Mouse (Mus musculus): ENCODE results near the gene Nup93.

Nup93 gene

GRCm38 (mm10) chr8:94270309-94270708 lies 55.9 kb downstream of the Nup93 start:
- no peak for DNase-seq

DNA sequence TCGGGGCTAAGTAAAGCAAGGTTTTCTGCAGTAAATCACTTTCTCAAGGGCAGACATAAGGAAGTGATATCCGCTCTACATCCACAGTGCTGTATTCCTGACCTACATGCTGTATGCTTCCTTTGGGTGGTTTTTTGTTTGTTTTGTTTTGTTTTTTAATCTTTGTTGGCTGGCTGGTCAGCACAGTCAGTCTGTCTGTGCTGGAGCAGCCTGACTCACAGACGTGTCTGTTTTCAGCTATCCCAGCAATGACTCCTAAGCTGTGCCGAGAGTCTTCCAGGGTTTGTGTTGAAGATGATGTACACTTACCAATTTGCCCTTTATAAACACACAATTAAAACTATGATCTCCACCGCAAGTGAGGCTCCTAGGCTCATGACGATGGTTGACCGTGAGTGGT lies 56.7 kb downstream of the Nup93 start:
- no peak for DNase-seq

- no peak for DNase-seq
Measured at GRCm38 (mm10) chr8:94272612-94273011, 58.2 kb downstream of the Nup93 start.

DNA sequence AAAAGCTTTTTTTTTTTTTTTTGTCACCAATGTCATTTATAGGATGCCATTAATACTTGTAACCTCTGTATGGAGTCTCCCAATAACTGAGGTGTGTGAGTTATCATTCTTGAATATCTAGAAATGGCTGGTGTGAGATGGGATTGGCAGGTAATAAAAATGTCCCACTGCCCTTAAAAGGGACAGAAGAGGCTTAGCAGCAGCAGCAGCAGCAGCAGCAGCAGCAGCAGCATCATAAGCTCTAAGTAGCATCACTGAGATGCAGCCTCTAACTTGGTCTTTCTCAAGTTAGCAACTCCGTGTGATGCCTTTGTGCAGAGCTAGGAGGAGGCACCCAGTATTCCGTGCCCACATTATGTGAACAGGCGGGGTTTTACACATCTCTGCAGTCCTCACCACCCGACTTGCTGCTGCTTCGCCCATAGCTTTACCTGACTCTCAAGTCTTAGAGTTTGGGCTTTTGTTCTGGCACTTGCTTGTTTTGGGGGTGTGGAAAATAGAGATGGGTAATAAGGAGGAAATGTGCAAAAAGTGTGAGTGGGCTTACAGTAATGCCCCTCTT lies 59.0 kb downstream of the Nup93 start:
- DNase-seq, result no peak

DNA sequence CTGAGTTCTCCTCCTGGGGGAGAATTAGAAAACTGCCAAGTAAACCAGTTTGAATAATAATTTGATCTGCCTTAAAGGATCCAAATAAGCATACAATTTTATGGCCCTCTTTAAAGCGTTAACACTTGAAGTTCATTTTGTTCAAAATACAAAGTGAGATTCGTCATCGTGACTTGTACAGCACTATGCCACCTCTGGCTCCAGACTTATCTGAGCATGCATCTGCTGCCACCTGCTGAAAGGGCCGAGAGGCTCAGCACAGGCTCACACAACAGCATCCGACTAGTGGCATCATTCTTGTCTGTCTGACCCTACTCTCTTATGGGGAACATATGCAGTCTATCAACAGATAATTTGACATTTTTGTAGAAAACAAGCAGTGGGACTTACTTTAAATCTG lies 59.7 kb downstream of the Nup93 start:
- DNase-seq, result no peak

DNA sequence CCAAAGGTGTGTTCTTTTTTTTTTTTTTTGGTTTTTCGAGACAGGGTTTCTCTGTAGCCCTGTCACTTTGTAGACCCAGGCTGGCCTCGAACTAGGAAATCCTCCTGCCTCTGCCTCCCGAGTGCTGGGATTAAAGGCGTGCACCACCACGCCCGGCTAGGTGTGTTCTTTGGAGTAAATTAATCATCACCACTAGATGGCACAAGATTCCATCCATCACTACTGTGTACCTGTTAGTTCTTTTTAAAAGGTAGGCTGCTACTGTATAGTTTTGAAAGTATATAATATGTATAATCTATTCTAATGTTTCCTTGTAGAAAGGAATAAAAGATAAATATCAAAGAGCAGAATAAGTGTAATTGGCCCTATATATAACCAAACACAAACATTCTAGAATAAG lies 63.9 kb downstream of the Nup93 start:
- no peak for DNase-seq

DNA sequence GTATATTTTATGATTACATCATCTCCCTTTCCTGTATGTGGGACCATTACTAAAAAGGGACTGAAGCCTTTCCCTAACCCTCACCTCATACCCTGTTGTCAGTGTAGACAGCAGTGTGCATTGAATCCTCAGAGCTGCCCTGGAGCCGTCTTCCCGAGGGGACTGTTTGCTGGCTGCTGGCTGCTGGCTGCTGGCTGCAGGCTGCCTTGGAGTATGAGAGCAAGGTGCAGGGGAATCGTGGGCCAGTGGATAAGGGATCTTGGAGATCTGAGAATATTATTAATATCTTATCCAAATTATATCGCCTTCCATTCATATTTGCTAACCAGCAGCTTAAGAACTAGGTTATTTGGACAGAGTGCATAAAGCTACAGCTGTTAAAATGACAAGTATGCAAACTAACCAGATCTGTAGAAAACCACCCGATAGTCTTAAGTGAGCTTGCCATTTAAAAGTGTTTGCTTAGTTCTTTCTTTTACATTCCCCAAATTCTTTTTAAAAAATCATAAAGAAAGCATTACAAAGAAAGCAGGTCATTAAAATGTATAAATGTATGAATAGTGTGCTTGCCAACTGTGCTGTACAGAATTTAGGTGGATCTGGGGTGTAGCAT lies 65.7 kb downstream of the Nup93 start:
- DNase-seq, result no peak

DNA sequence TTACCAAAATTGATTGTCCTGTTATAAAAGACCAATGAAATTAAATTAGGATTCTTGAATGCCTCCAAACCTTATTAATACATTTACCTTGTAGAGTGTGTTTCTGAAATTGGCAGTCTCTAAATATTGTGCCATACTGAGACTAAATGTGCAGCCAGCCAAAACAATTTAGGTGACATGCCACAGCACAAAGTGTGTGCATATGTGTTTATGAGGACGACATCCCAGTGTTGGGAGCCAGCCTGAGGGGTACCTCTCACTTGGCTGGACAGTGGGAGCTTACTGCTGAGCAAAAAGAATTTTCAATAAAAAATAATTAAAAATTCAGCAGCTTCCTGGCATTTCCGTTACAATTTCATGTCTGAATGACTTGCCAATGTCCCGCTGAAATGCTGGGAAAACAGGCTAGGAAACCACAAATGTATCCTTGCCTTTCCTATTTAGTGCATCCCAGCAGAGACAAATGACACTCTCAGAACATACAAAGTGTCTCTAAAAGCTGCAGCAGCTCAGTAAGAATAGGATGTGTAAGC lies 68.2 kb downstream of the Nup93 start:
- no peak for DNase-seq

- DNase-seq, result no peak
Measured at GRCm38 (mm10) chr8:94284204-94284603, 69.8 kb downstream of the Nup93 start.

DNA sequence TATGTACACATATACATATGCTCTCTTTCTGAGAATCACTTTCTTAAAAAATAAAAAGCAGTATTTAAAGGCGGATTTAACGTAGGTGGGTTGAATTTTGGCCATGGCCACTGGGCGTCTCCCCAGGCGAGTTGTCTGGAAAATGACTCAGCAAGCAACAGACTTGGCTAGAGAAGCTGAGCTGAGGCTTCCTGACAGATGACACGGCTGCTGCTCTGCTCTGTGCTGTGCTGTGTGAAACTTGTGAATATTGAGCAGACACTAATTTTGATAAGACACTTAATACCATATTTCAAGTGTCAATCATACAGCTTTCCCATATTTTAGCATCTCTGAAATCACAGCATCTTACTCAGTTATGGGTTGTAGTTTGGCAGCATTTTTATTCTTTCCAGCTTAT lies 76.2 kb downstream of the Nup93 start:
- no peak for DNase-seq

DNA sequence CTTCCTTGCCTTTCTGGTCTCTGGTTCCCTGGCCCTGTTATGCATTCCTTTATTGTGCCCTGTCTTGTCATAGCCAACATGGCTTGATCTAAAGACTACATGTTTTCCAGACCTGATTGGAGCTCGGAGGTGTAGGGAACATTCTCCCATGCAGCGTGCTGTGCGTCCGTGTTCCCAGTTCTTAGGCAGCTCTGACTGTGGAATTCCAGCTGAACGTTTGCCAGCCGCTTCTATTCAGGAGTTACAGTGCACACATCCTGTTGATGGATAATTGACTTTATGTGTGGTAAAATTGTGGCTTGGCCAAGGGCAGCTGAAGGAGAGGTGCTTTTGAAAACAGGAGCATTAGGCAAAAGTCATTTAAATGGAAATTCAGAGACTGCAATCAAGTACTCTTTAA lies 77.7 kb downstream of the Nup93 start:
- peak; percentile 87 for DNase-seq

- peak; percentile 63 for DNase-seq
Measured at GRCm38 (mm10) chr8:94292626-94293025, 78.3 kb downstream of the Nup93 start.

GRCm38 (mm10) chr8:94295687-94296086 lies 81.3 kb downstream of the Nup93 start:
- DNase-seq, result no peak

- no peak for DNase-seq
Measured at GRCm38 (mm10) chr8:94296312-94296991, 82.1 kb downstream of the Nup93 start.

DNA sequence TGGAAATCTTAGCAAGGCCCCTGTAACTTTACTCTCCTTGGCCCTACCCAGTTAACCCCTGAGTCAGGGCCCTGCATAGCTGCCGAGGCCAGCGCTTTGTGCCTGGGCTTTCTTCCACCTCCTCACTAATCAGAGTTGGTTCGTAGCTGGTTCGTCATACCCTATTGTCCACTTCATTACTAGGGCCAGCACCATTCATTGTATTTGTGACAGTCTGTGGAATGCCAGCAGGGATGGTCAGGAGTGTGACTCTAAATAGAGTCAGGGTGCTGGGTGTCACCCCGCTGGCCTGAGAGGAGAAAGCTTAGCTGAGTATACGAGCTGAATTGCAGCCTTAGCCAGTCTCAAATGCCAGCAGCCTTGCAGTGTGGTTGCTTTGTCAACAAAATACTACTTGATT lies 82.7 kb downstream of the Nup93 start:
- DNase-seq, result no peak

- no peak for DNase-seq
Measured at GRCm38 (mm10) chr8:94300809-94301208, 86.4 kb downstream of the Nup93 start.

DNA sequence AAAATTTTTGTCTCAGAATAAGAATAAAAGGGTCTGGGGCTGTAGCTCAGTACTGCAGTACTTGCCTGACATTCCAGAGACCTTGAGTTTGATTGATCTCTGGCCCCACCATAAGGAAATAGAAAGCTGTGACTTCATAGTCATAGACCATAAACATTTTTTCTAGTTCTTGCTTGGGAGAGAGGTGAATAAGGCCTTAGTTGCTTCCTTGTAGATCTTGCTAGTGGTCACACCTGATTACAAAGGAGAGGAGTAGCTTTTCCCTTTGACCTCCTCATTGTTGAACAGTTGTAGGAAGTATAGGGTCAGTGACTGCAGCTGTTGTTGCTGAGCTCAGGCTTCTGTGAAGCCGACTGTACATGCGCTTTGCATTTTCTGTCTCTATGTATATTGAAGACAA lies 90.0 kb downstream of the Nup93 start:
- no peak for DNase-seq

GRCm38 (mm10) chr8:94306989-94307513 lies 92.7 kb downstream of the Nup93 start:
- no peak for DNase-seq

DNA sequence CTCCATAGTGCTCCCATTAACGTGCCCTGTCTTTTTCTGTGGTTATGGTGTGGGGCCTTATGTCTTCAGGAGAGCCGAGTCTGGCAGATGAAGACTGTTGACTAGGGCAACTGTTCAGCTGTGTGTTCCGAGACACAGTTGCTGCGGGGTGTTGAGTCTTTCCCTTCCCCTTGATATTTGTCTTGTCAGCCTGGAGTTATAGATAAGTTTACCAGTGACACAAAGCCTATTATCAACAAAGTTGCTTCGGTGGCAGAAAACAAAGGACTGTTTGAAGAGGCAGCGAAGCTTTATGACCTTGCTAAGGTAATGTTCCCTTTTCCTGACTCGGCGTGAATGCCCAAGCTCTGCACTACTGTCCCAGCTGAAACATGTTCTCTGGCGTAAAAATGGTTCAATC lies 93.3 kb downstream of the Nup93 start:
- no peak for DNase-seq

- DNase-seq, result no peak
Measured at GRCm38 (mm10) chr8:94314069-94314468, 99.7 kb downstream of the Nup93 start.

GRCm38 (mm10) chr8:94317249-94317648 lies 102.9 kb downstream of the Nup93 start:
- DNase-seq, result no peak

DNA sequence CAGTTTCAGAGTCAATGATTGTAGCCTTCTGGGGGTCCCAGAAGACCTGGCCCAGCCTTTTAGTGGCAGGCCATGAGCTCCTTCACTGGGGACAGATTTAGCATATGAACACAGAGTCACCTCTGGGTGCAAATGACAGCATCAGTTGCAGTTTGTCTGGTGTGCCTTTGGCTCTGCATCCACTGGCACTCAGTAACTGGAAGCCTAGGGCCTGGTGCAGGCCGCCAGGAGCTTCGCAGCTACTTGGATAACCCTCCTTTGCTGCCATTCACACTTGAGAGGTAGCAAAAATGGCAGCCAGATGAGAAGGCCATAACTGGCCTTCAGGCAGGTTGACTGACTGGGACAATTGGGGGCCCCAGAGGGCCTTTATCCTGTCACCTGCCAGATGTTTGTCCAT lies 103.3 kb downstream of the Nup93 start:
- no peak for DNase-seq

- no peak for DNase-seq
Measured at GRCm38 (mm10) chr8:94320036-94320435, 105.7 kb downstream of the Nup93 start.

DNA sequence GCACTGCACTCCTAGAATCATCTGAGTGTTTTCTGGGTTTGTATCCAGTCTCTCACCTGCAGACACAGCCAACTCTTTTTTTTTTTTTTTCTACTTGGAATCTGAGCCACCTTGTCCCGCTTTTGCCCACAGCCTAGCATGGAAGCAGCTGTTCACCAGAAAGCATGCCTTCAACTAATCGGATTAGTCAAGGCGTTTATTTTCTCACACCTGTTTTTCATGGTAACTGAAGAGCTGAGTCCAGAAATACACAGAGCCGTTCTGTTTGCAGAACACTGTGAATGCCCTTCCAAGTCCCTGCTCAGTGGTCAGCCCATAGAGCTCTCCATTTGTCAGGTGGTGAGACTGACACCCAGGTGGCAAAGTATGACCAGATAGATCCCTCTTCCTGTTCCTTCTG lies 107.7 kb downstream of the Nup93 start:
- DNase-seq, result no peak
